Mouse (Mus musculus) naive thymus-derived CD4-positive, alpha-beta T cell, adult 2 months (primary cell): ENCODE data around the gene Stam.

Experiments
- DNase-seq: peaks from one replicate; pipeline ENCODE4 v3.0.0-alpha.2; 2011; ENCODE audit warnings: low read depth

The Stam gene

GRCm38 (mm10) chr2:14073362-14074220, at the start of gene Stam:
Gene Stam (plus strand): TSS chr2:14074098.
- peak; percentile 94 for DNase-seq

GRCm38 (mm10) chr2:14041249-14041648, 32.6 kb upstream of the Stam start:
- no peak for DNase-seq

GRCm38 (mm10) chr2:14043011-14043410, 30.9 kb upstream of the Stam start:
- DNase-seq: no peak

GRCm38 (mm10) chr2:14043577-14044170, 30.2 kb upstream of the Stam start:
- no peak for DNase-seq

- DNase-seq: peak; percentile 83
Observed at GRCm38 (mm10) chr2:14048381-14048780, 25.5 kb upstream of the Stam start.

- no peak for DNase-seq
Observed at GRCm38 (mm10) chr2:14048808-14049207, 25.1 kb upstream of the Stam start.

GRCm38 (mm10) chr2:14053618-14054017, 20.3 kb upstream of the Stam start:
- DNase-seq: no peak

GRCm38 (mm10) chr2:14054163-14054562, 19.7 kb upstream of the Stam start:
- DNase-seq: no peak

- no peak for DNase-seq
Observed at GRCm38 (mm10) chr2:14054716-14055115, 19.2 kb upstream of the Stam start.

GRCm38 (mm10) chr2:14055168-14055565, 18.7 kb upstream of the Stam start:
- DNase-seq: no peak

- DNase-seq: peak; percentile 33
Observed at GRCm38 (mm10) chr2:14055566-14056331, 18.1 kb upstream of the Stam start, which contains the start of gene Hacd1. Gene Hacd1 (minus strand): TSS chr2:14056135.

GRCm38 (mm10) chr2:14065704-14066650, 7.9 kb upstream of the Stam start:
- DNase-seq: no peak

- no peak for DNase-seq
Observed at GRCm38 (mm10) chr2:14069027-14069426, 4.9 kb upstream of the Stam start.

GRCm38 (mm10) chr2:14070466-14070865, 3.4 kb upstream of the Stam start:
- DNase-seq: no peak

GRCm38 (mm10) chr2:14073008-14073361, 913 bp upstream of the Stam start:
- DNase-seq: no peak

- DNase-seq: no peak
Observed at GRCm38 (mm10) chr2:14074221-14074901, 463 bp downstream of the Stam start.

- DNase-seq: peak; percentile 24
Observed at GRCm38 (mm10) chr2:14078527-14078926, 4.6 kb downstream of the Stam start.

GRCm38 (mm10) chr2:14100533-14100932, 26.6 kb downstream of the Stam start:
- no peak for DNase-seq

- no peak for DNase-seq
Observed at GRCm38 (mm10) chr2:14102603-14103002, 28.7 kb downstream of the Stam start.

GRCm38 (mm10) chr2:14103924-14104323, 30.0 kb downstream of the Stam start:
- no peak for DNase-seq

GRCm38 (mm10) chr2:14107673-14108072, 33.8 kb downstream of the Stam start:
- DNase-seq: no peak
